Mouse (Mus musculus) urinary bladder, adult 2 months (tissue): Measurements from ENCODE around the gene Gpalpp1. TPM values are rescaled to one million over a fixed set of nuclear protein-coding genes. Genes with fewer than 3 reads are reported as not detected.

Experiments
- DNase-seq: peaks from one replicate; pipeline ENCODE4 v3.0.0; 2022; ENCODE audit warnings: low spot score
- polyA plus RNA-seq: library from polyadenylated mRNA; depleted of rRNA; stranded (reverse); fragments of >200 nt; gene quantifications from 2 replicates; pipeline ENCODE4 v1.2.3, GENCODE M21; 2012

Gpalpp1 gene
- polyA plus RNA-seq, 1 experiment: 11.6 TPM

DNA sequence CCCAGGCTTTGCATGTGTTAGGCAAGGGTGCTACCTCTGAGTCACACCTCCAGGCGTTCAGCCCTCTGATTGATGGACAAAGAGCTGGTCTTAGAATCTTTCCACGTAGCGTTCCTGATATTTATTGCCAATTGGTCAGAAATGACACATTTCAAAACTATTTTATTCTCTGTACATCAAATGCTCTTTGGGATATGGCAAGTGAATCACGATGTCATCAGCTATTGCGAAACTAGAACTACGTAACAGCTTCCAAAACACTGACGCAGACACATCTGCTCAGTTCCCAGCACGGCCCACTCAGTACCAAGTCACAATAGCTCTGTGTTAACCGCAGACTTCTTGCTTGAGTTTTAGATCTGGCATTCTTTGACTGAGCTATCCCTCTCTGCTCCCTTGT lies 11.0 kb downstream of the Gpalpp1 start:
- DNase-seq: no peak

DNA sequence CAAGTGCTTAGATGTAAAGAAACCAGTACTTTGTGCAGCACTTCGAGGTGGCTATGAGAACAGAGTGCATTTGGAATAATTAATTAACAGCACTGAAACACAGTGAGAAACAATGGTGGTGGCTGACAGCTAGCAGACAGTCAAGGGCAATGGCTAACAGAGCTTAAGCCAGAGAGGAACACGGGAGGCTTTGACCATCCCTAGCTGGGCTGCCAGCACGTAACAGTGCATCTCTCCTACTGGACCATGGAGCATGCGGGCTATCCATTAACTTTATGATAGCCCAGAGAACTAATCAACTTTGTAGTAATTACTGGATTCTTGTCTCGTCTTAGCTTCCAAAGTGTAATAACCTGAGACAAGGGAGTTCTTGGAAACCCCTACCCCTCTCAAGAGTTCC lies 12.7 kb downstream of the Gpalpp1 start:
- no peak for DNase-seq

DNA sequence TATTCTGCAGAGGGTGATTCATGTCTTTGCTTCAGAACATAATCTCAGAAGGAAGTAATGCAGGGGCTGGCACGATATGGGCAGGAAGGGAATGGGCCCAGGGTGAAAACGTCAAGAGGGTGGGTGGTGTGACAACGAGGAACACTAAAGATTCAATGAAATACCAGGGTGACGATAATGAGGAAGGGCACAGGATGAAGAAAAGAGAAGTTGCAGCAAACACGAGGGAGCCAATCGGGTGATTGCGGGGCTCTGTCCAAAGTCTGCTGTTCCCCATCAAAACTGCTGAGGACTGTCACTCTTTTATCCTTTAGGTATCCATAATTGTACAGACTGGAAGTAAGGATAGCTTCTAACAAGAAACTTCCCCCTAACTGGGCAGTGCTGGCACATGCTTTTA lies 13.3 kb downstream of the Gpalpp1 start:
- no peak for DNase-seq

DNA sequence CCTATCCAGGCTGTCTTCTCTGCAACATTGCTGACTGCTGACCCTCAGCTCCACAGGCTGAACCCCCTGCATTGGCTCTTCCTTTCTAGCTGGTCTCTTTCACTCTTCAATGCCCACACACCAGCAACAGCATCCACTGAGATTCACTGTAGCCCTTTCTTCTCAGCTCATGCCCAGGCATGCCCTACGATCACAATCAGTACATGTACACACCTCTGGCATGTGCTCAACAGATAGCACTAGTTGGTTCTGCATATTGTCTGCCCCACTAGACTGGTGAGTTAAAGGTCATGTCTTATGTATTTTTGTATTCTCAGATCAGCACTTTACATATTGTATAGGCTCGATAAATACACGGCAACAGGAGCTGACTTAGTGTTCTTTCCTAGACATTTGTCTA lies 26.4 kb downstream of the Gpalpp1 start:
- no peak for DNase-seq

DNA sequence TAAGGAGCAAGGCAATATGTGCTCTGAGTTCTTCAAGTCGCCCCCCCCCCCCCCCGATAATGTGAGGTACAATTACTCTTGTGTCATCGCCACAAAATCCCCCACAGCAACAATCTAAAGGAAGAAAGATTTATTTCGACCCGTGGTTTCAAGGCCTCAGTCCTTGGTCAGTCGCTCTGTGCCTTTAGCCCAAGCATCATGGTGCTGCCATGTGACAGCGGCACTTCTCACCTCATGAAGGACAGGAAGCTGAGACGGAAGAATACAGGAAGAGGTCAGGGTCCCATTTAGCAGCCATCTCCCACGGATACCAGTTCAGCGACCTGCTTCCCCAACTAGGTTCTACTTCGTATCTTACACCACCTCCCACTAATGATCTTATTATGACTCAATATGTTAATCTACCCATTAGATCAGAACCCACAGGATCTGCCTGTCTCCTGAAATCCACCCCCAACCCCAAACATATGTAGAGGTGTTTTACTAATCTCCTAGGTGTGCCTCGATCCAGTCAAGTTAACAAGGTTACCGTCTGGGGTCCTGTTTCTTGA lies 28.4 kb downstream of the Gpalpp1 start:
- DNase-seq: no peak

DNA sequence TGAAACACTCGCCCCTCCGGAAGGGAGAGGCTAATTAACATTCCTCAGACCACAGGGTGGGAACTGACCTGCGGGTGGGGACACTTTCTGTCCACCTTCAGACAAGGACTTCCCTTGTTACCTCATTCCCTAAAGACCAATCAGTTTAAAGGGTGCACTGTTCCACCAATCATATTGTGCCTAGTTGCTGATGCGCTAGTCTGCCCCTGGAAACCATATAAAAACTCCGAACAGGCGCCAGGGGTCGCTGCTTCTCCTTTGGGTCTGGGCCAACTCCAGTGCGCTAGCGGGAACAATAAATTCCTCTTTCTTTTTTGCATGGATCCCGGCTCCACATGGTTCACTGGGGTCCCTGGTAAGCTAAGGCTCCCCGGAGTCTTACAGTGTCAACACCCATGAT lies 29.1 kb downstream of the Gpalpp1 start:
- DNase-seq: no peak

DNA sequence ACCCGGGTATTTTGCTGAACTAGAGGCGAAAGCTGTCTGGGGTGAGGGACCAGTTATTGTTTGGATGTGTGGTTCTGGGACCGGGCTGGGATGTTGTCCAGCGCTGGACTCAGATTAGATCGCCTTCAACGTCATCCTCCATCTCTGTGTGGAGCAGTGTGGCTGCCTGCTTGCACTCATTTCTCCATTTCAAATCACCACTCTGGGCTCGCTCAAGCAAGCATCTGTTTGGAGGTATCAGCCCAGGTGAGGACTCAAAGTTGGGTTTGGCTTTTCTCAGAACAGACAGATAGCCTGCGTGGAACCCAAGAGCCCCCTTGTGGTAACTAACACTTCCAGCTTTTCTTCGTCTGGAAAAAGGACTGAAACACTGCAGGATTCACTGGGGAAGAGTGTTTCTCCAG lies 33.5 kb downstream of the Gpalpp1 start:
- DNase-seq: no peak

DNA sequence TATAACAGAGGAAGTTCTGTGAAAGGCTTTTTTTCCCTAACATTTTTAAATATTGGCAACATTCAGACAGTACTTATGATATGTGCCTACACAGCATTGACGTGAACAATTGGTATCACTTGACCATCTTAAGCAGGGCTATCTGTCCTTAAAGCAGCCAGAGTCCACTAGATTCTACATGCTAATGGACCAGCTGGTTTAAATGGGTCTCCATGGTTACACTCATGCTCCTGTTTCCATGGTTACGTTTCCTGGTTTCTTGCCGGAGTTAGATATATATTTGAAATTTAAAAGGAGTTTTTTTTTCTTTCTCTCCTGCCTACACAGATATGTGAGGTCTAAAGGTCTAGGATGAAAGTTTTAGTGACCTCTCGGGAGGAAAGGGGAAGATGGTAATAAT lies 34.0 kb downstream of the Gpalpp1 start:
- DNase-seq: no peak

DNA sequence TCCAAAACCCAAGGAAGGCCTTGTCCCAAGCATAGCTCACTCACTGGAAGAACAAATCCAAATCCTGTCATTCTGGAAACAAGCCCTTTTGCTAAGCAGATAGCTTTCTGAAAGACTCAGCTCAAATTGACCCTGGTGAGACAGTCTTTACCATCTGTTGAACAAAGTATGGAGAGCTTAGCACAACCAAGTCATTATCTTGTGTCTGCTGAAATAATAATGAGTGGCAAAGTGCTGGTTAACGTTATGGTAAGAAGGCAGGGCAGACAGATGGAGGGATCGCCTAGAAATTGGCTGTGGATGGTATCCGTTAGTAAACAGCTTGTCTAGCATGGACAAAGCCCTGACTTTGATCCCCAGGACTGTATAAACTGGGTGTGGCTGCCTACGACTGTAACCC lies 34.8 kb downstream of the Gpalpp1 start:
- DNase-seq: no peak

DNA sequence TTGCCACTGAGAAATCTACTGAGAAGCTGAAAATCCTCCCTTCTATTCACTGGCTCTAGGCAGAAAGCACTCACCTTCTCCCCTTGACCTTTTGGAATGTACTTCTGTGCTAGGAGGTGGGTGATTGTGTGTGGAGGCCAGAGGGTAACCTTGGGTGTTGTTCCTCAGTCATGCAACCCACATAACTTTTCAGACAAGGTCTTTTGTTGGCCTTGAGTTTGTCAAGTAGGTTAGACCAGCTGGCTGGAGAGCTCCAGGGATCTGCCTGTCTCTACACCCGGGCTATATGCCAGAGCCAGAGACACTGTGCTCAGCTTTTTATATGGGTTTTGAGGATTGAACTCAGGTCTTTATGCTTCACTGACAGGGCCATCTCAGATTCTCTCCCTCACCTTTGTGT lies 36.4 kb downstream of the Gpalpp1 start:
- no peak for DNase-seq

DNA sequence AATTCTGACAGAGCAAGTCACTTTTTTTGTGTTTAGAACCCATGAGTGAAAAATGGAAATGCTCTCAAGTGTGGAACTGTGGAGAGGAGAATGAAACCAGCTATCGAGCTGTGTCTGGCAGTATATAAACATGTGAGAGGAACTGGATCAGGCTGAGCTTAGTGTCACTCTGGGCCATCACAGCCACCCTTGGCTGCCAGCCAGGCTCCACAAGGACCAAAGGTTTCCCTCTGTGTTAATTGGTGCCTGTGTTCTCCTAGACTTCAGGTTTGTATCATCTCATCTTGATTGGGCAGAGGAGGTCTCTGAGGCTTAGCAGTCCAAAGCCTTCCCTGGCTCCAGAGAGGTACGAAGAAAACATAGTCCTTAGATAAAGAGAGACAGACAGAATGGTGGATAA lies 37.9 kb downstream of the Gpalpp1 start:
- no peak for DNase-seq

DNA sequence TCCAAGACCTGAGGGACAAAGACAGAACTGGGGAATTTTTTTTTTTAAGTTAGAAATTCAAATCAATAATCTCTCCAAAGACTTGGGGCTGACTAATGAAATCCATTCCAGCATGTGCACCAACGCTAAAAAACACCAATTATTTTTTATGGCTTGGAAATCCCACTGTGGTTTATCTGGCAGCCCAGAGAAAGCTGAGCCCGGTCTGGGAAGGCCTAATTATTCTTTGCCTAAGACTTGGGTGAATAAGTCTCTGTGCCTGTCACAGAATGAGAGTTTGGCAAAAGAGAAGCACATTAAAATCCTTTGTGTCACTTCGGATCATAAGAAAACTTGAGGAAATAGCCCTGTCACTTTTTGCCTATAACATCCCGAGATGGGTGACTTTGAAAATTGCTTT lies 41.3 kb downstream of the Gpalpp1 start:
- DNase-seq: no peak

DNA sequence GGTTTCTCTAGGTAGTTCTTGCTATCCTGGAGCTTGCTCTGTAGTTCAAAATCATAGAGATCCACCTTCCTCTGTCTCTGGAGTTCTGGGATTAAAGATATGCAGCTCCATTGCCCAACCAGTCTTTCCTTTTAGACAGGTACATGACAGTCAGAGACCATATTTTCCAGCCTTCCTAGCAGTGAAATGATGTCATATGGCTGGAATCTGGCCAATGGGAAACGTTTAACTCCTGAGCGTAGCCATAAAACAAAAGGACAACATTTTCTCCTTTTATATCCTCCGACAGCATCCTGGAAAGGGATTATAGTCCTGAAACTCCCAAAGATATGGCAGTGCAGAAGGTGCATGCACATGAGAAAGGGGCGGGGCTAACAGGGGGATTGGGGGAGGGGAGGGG lies 42.3 kb downstream of the Gpalpp1 start:
- no peak for DNase-seq

DNA sequence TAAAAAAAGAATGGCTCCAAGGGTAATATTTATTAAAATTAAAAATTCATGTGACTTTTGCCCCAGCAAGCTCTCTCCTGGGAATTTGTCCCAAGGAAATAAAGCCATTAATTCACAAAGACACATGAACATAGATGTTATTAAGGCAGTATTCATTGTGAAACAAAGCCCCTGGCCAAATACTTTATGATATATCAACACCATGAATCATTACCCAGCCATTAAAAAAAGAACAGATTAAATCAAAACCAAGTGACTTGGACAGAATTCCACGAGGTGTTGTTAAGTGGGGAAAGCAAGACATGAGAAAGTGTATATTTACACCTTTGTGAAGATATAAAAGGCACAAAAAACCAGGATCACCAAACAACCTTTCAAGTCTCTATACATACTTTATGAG lies 43.3 kb downstream of the Gpalpp1 start:
- DNase-seq: no peak

DNA sequence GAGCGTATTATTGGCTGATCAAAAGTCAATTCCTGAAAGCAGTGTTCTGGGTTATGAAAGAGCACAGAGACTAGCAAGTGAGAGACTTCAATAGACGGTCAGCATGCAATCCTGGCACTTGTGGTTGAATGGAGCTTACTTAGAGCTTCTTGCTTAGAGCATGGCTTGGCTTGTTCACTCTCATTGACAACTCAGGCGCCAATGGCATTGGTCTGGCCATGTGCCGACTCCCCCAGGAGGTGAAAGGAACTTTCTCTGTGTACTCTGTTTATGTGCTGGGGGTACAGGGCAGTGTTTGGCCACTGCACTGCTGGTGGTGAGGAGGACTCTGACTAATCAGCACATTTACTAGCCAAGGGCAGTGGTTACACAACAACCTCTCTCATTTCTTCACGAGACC lies 51.1 kb downstream of the Gpalpp1 start:
- DNase-seq: no peak

DNA sequence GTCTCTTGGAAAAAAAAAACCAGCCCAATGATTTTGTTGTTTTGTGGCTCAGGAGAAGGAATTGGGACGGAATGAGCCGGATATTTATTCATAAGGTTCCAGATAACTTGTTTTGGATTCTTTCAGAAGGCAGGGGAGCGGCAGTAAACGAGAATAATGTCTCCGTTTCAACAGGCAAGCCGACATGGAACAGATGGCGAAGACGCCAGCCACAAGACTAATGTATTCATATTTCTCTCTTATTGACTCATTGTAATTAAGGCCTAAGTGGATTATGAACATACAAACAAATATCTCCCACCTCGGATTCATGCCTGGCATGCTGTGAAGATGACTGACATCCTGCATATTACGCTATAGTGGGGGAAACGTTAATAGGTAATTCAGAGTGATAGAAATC lies 56.8 kb downstream of the Gpalpp1 start:
- no peak for DNase-seq

DNA sequence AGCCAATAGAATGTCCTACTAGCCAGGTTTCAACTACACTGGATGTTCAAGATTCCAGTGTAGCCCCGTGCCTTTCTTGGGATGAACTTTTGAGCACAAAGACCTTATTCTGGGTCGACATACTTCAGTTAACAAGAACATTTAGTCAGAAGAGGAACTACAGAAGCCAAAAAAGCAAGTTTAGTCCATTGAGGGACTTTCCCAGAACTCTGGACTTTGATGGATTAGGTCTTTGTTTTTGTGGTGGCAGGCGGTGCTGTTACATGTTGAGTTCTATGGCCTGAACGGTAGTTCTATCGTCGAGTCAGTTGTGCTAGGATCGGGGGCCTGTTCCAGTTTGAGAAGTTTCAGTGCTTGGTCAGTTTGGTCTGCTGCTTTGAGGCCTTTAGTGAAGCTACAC lies 58.6 kb downstream of the Gpalpp1 start:
- no peak for DNase-seq

DNA sequence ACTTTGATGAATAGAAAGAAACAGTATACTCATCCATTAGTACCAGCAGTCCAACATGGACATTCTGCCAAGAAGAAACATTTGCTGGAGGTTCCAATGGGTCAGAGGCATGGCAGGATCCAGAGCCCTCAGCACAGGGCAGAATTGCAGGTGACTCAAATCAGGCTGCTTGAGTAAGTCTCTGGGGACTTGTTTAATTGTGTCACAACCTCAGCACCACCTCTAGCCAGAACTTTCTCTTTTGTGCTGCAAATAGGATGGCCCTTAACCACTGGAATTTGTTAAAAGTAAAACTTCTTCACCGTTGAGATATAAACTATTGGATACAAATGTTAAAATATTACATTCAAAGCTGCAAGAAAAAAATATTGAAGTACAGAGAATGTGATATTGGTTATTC lies 64.8 kb downstream of the Gpalpp1 start:
- DNase-seq: no peak

DNA sequence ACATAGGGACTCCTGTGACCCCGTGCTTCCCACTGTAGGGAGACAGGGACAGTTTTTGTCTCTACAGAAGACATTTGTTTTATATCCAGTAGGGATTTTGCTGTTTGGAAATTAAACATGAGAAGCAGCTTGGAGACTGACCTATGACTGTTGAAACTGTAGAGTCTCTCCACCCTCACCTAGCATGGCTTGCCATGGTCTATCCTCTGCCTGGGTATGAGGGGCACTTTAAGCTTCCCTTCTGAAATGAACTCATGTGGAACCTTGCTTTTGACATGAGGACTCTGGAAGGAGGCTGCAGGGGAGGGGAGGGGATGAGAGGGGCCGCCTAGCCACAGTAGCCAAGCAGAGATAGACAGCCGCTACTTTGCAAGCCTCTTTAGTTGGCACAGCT lies 66.4 kb downstream of the Gpalpp1 start:
- DNase-seq: no peak

DNA sequence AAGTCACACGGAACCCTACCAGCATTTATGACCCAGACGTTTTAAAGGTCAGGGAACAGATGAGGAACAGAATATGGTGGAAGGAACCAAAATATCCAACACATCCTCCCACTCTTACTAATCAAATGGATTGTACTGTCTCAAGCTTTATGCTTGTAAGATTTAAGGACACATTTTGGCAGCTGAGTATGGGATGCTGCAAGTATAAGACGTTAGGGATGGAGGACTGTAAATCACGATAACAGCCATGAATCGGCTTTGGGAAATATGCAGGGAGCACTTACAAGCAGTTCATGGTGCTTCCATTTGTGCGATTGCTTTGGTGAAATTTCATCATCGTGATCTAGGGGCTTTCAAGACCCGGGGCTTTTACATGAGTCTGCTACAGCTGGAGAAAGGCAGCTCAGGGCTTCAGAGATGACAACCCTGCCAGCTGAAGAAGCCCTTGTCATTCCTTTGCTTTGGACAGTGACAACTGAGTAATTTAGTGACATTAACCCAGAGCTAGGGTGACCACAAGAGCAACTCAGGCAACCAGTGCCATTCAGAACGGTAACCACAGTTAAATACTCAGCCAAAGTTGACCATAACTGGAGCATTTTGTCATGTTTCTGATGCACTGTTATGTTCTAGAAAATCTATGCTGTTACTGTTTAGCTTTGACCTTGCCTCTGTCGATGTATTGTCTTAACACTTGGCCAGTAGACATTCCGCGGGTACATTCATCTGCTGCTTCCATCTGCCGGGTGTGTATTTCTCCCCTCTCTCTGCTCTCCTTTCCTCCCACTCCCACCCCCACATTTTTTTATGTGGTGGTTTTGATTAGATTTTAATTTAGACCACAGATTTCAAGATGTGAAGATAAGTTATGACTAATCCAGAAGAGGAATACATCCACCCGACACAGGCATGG lies 67.1 kb downstream of the Gpalpp1 start:
- no peak for DNase-seq
